In genomic region chr19:28835500-28835864, GRCm38 (mm10) we compare ENCODE assay signal across 8 mouse cellular contexts. TPM values are rescaled to one million over a fixed set of nuclear protein-coding genes. Genes with fewer than 3 reads are reported as not detected.
DNase-seq lines count a peak whose midpoint lies in the region; ATAC-seq lines count a peak whose summit lies in the region.

No protein-coding gene starts in this region.

- no peak for DNase-seq in heart, embryonic 10.5 days (ENCODE audit: low spot score)
- no peak for DNase-seq in heart, postnatal 14 days
- DNase-seq in right cerebral cortex, postnatal 10 days (ENCODE audit: low spot score in 2 of 2) = peak; percentile 33 to 36
- DNase-seq in right cerebral cortex, postnatal 14 days = no peak
- no peak for DNase-seq in urinary bladder, postnatal 14 days (ENCODE audit: low spot score)

- H3K4me2 ChIP-seq in limb, embryonic 12.5 days = peak overlapping the region; percentile 97
- peak overlapping the region; percentile 99 for H3K4me2 ChIP-seq in stomach, embryonic 16.5 days (ENCODE audit: low read depth, low read length)

- peaks cover 36% of the 10 kb centered on the region for H3K27me3 ChIP-seq in heart, embryonic 10.5 days (ENCODE audit: insufficient read depth, poor library complexity, severe bottlenecking)
- H3K27me3 ChIP-seq in limb, embryonic 12.5 days = peaks cover 40% of the 10 kb centered on the region
- peaks cover 16% of the 10 kb centered on the region for H3K27me3 ChIP-seq in stomach, embryonic 16.5 days (ENCODE audit: control insufficient read depth, insufficient read depth, low read length)

- H3K9me3 ChIP-seq in heart, embryonic 10.5 days = no peaks in the 10 kb centered on the region
- H3K9me3 ChIP-seq in limb, embryonic 12.5 days = no peaks in the 10 kb centered on the region
- no peaks in the 10 kb centered on the region for H3K9me3 ChIP-seq in stomach, embryonic 16.5 days (replicated peaks; ENCODE audit: control insufficient read depth, low read length)

- peak overlapping the region; percentile 56; the same call in 1 of the 2 replicates for H3K27ac ChIP-seq in heart, embryonic 10.5 days
- H3K27ac ChIP-seq in limb, embryonic 12.5 days = no peak overlapping the region
- H3K27ac ChIP-seq in stomach, embryonic 16.5 days (ENCODE audit: low read length) = no peak overlapping the region

- no peak for ATAC-seq in limb, embryonic 12.5 days (ENCODE audit: insufficient number of reproducible peaks, insufficient read depth, low FRiP score, low TSS enrichment, low read depth)
- no peak for ATAC-seq in stomach, embryonic 16.5 days (ENCODE audit: insufficient read depth, low FRiP score)
- no peak for ATAC-seq in CD4-positive, CD25-positive, alpha-beta regulatory T cell, adult 4 months

- peaks cover 26% of the 10 kb centered on the region for H3K4me1 ChIP-seq in heart, embryonic 10.5 days
- peaks cover 7% of the 10 kb centered on the region for H3K4me1 ChIP-seq in limb, embryonic 12.5 days (replicated peaks)
- H3K4me1 ChIP-seq in stomach, embryonic 16.5 days (ENCODE audit: control insufficient read depth, insufficient read depth, low read length) = peaks cover 4% of the 10 kb centered on the region; the same call in 1 of the 2 replicates

- peak overlapping the region; percentile 57 for H3K9ac ChIP-seq in limb, embryonic 12.5 days (replicated peaks)
- peak overlapping the region; percentile 64; the same call in 1 of the 2 replicates for H3K9ac ChIP-seq in stomach, embryonic 16.5 days (ENCODE audit: low read length)

- peak overlapping the region; percentile 73 for H3K4me3 ChIP-seq in heart, embryonic 10.5 days
- peak overlapping the region; percentile 59 for H3K4me3 ChIP-seq in limb, embryonic 12.5 days (replicated peaks)
- peak overlapping the region; percentile 58 for H3K4me3 ChIP-seq in stomach, embryonic 16.5 days (replicated peaks; ENCODE audit: low read length)

- no peaks in the 10 kb centered on the region for H3K36me3 ChIP-seq in heart, embryonic 10.5 days
- no peaks in the 10 kb centered on the region for H3K36me3 ChIP-seq in limb, embryonic 12.5 days
- no peaks in the 10 kb centered on the region for H3K36me3 ChIP-seq in stomach, embryonic 16.5 days (ENCODE audit: control insufficient read depth, insufficient read depth, low read length)

- 10% methylated on average over 9 of the region's 9 CpGs for WGBS in heart, embryonic 10.5 days
- WGBS in limb, embryonic 12.5 days = 6% methylated on average over 9 of the region's 9 CpGs
- WGBS in stomach, embryonic 16.5 days = 11% methylated on average over 9 of the region's 9 CpGs

- intact Hi-C loops in heart, postnatal 14 days (cut with DNase I) = no loop called here

RNA-seq across cellular contexts. Expression of gene Slc1a1, which starts 0.6 kb away (rescaled TPM):
- 0.35 and 1.6 TPM in 2 replicates for polyA plus RNA-seq in heart, embryonic 10.5 days (2016; fragmentation: Nextera tagmentation; extraction: Ambion mirVana)
- under 1 TPM; 0.55 to 0.73 TPM for total RNA-seq in heart, postnatal 14 days (2021)
- 0.34 and 0.67 TPM in 2 replicates for polyA plus RNA-seq in limb, embryonic 12.5 days (2016; fragmentation: Nextera tagmentation; extraction: Ambion mirVana)
- polyA plus RNA-seq in stomach, embryonic 16.5 days (2015; fragmentation: Nextera tagmentation; extraction: Ambion mirVana) = 0.50 and 0.56 TPM in 2 replicates
- polyA plus RNA-seq in CD4-positive, CD25-positive, alpha-beta regulatory T cell, adult 4 months (2017; shearing (Covaris generic)) = under 1 TPM in 1 of 2 experiments, not detected in 1; 0.43 TPM

Comparison
In these comparisons a context has a peak if more than half of its experiments do, and no peak if none do; other contexts are left out.
1. DNase-seq: peak in right cerebral cortex, postnatal 10 days (2 of 2); none in heart, embryonic 10.5 days (single experiment), heart, postnatal 14 days (0 of 2), right cerebral cortex, postnatal 14 days (single experiment) and urinary bladder, postnatal 14 days (single experiment).
2. Peak in every context shown above with its lines, with median percentiles within 50 percentile points of each other: H3K4me3 ChIP-seq.